Mouse (Mus musculus) neural tube, embryonic 15.5 days (tissue): Measurements from ENCODE around the gene Soat2. TPM values are rescaled to one million over a fixed set of nuclear protein-coding genes. Genes with fewer than 3 reads are reported as not detected.
"Not testable (repeated sequence)": the region's sequence is repeated elsewhere in the genome, so short reads cannot be mapped to it uniquely, and the experiment has no call there.

ENCODE experiments used
- ATAC-seq: fragments of 200-750 bp; cut with Nextera tagmentation; 2 replicates; pipeline ENCODE4 v1.8.0; 2017; ENCODE audit warnings: mild to moderate bottlenecking, moderate TSS enrichment, moderate library complexity; ENCODE audit not compliant: low FRiP score
- H3K27ac ChIP-seq: fragments of 300-500 bp; sonication (generic); replicated peaks from 2 replicates; pipeline ENCODE4 v1.5.1; 2015; ENCODE audit warnings: mild to moderate bottlenecking, inconsistent platforms
- H3K27me3 ChIP-seq: fragments of 300-500 bp; sonication (generic); replicated peaks from 2 replicates; pipeline ENCODE4 v1.6.1; 2015; ENCODE audit warnings: inconsistent platforms
- H3K36me3 ChIP-seq: fragments of 300-500 bp; sonication (generic); 2 replicates; pipeline ENCODE4 v1.6.1; 2015; ENCODE audit warnings: inconsistent platforms
- H3K4me1 ChIP-seq: fragments of 300-500 bp; sonication (generic); 2 replicates; pipeline ENCODE4 v1.6.1; 2015; ENCODE audit warnings: inconsistent platforms
- H3K4me2 ChIP-seq: fragments of 300-500 bp; sonication (generic); 2 replicates; pipeline ENCODE4 v1.6.1; 2015; ENCODE audit warnings: inconsistent platforms, mild to moderate bottlenecking, moderate library complexity
- H3K4me3 ChIP-seq: fragments of 300-500 bp; sonication (generic); replicated peaks from 2 replicates; pipeline ENCODE4 v1.5.1; 2015; ENCODE audit warnings: mild to moderate bottlenecking, inconsistent platforms
- H3K9ac ChIP-seq: fragments of 300-500 bp; sonication (generic); replicated peaks from 2 replicates; pipeline ENCODE4 v1.6.1; 2015; ENCODE audit warnings: mild to moderate bottlenecking, inconsistent platforms
- H3K9me3 ChIP-seq: fragments of 300-500 bp; sonication (generic); replicated peaks from 2 replicates; pipeline ENCODE4 v1.6.1; 2016; ENCODE audit warnings: inconsistent platforms
- WGBS: fragments of 180-500 bp; shearing (Covaris S2); methylation state at CpG from one replicate; pipeline ENCODE4 v1.1.7; 2015; ENCODE audit warnings: mixed read lengths; 5-methylcytosine and 5-hydroxymethylcytosine counted together
- polyA plus RNA-seq: library from polyadenylated mRNA; unstranded; fragments of >200 nt; fragmentation: Nextera tagmentation; extraction: Ambion mirVana; gene quantifications from 2 replicates; pipeline ENCODE4 v1.2.1, GENCODE M21; 2015

Soat2 gene
- polyA plus RNA-seq, 1 experiment from 2014 or later: 0.06 TPM

GRCm38 (mm10) chr15:102141120-102141519 lies 9.2 kb upstream of the Soat2 start:
- H3K4me1 ChIP-seq: peaks cover 19% of the 10 kb centered on the region
- H3K27ac ChIP-seq: no peak overlapping the region
- H3K9me3 ChIP-seq: no peaks in the 10 kb centered on the region
- H3K27me3 ChIP-seq: peaks cover 44% of the 10 kb centered on the region
- no peaks in the 10 kb centered on the region for H3K36me3 ChIP-seq
- no peak overlapping the region for H3K4me3 ChIP-seq
- ATAC-seq: no peak
- H3K9ac ChIP-seq: no peak overlapping the region
- 89% methylated on average over 5 of the region's 5 CpGs for WGBS
- H3K4me2 ChIP-seq: no peak overlapping the region

GRCm38 (mm10) chr15:102142914-102143912 lies 7.1 kb upstream of the Soat2 start:
- Histone ChIP-seq H3K27me3 (peaks cover 45% of the 10 kb centered on the region), H3K9ac (no peak overlapping the region), H3K4me2 (no peak overlapping the region), H3K36me3 (no peaks in the 10 kb centered on the region), H3K4me1 (peaks cover 9% of the 10 kb centered on the region; the same call in 1 of the 2 replicates), H3K27ac (no peak overlapping the region), H3K9me3 (no peaks in the 10 kb centered on the region), H3K4me3 (no peak overlapping the region)
- 56% methylated on average over 23 of the region's 23 CpGs for WGBS
- no peak for ATAC-seq

GRCm38 (mm10) chr15:102144274-102144711 lies 6.0 kb upstream of the Soat2 start, which contains the start of gene Igfbp6:
Gene Igfbp6 (plus strand): TSS chr15:102144362.
- Histone ChIP-seq H3K27ac (no peak within 1 kb of the TSS), H3K36me3 (no peaks in the 10 kb centered on the region), H3K4me3 (no peak within 1 kb of the TSS), H3K9ac (no peak within 1 kb of the TSS), H3K27me3 (peaks cover 45% of the 10 kb centered on the region), H3K4me2 (peak within 1 kb of the TSS; percentile 28; the same call in 1 of the 2 replicates), H3K4me1 (peaks cover 9% of the 10 kb centered on the region; the same call in 1 of the 2 replicates), H3K9me3 (no peaks in the 10 kb centered on the region)
- 5% methylated on average over 22 of the region's 22 CpGs for WGBS
- no peak for ATAC-seq

GRCm38 (mm10) chr15:102144726-102145125 lies 5.6 kb upstream of the Soat2 start:
- WGBS: 17% methylated on average over 19 of the region's 19 CpGs
- no peaks in the 10 kb centered on the region for H3K9me3 ChIP-seq

GRCm38 (mm10) chr15:102145330-102145729 lies 5.0 kb upstream of the Soat2 start:
- 90% methylated on average over 10 of the region's 10 CpGs for WGBS
- H3K4me1 ChIP-seq: peaks cover 9% of the 10 kb centered on the region; the same call in 1 of the 2 replicates
- no peak overlapping the region for H3K4me2 ChIP-seq
- peaks cover 45% of the 10 kb centered on the region for H3K27me3 ChIP-seq
- ATAC-seq: no peak
- no peaks in the 10 kb centered on the region for H3K36me3 ChIP-seq
- H3K27ac ChIP-seq: no peak overlapping the region
- no peak overlapping the region for H3K9ac ChIP-seq
- no peaks in the 10 kb centered on the region for H3K9me3 ChIP-seq
- H3K4me3 ChIP-seq: no peak overlapping the region

More at GRCm38 (mm10) chr15:102144726-102145125, 5.6 kb upstream of the Soat2 start:
- no peaks in the 10 kb centered on the region for H3K36me3 ChIP-seq
- peaks cover 9% of the 10 kb centered on the region; the same call in 1 of the 2 replicates for H3K4me1 ChIP-seq
- H3K9ac ChIP-seq: no peak overlapping the region
- no peak for ATAC-seq
- no peak overlapping the region for H3K27ac ChIP-seq
- H3K4me3 ChIP-seq: no peak overlapping the region
- H3K4me2 ChIP-seq: peak overlapping the region; percentile 28; the same call in 1 of the 2 replicates
- peaks cover 45% of the 10 kb centered on the region for H3K27me3 ChIP-seq

- no peaks in the 10 kb centered on the region for H3K9me3 ChIP-seq
- no peak overlapping the region for H3K4me2 ChIP-seq
- H3K4me1 ChIP-seq: peaks cover 9% of the 10 kb centered on the region; the same call in 1 of the 2 replicates
- 89% methylated on average over 5 of the region's 5 CpGs for WGBS
- no peak overlapping the region for H3K27ac ChIP-seq
- H3K27me3 ChIP-seq: peaks cover 45% of the 10 kb centered on the region
- no peak overlapping the region for H3K9ac ChIP-seq
- no peak for ATAC-seq
- no peaks in the 10 kb centered on the region for H3K36me3 ChIP-seq
- no peak overlapping the region for H3K4me3 ChIP-seq
These were observed 4.2 kb upstream of the Soat2 start for GRCm38 (mm10) chr15:102146089-102146488.

- no peak overlapping the region for H3K4me3 ChIP-seq
- H3K27me3 ChIP-seq: peaks cover 39% of the 10 kb centered on the region
- no peaks in the 10 kb centered on the region for H3K36me3 ChIP-seq
- ATAC-seq: no peak
- 3% methylated on average over 1 of the region's 1 CpGs for WGBS
- no peak overlapping the region for H3K27ac ChIP-seq
- H3K4me1 ChIP-seq: peaks cover 9% of the 10 kb centered on the region; the same call in 1 of the 2 replicates
- H3K4me2 ChIP-seq: no peak overlapping the region
- no peak overlapping the region for H3K9ac ChIP-seq
- H3K9me3 ChIP-seq: no peaks in the 10 kb centered on the region
These were observed 3.4 kb upstream of the Soat2 start for GRCm38 (mm10) chr15:102146882-102147281.

GRCm38 (mm10) chr15:102147674-102148402 lies 2.5 kb upstream of the Soat2 start:
- Histone ChIP-seq H3K36me3 (no peaks in the 10 kb centered on the region), H3K4me1 (peaks cover 10% of the 10 kb centered on the region; the same call in 1 of the 2 replicates), H3K4me3 (no peak overlapping the region), H3K27ac (no peak overlapping the region), H3K4me2 (no peak overlapping the region), H3K9me3 (no peaks in the 10 kb centered on the region), H3K9ac (no peak overlapping the region), H3K27me3 (peaks cover 31% of the 10 kb centered on the region)
- 69% methylated on average over 16 of the region's 16 CpGs for WGBS
- no peak for ATAC-seq

- H3K9me3 ChIP-seq: no peaks in the 10 kb centered on the region
- 87% methylated on average over 4 of the region's 4 CpGs for WGBS
- H3K4me2 ChIP-seq: no peak overlapping the region
- no peak overlapping the region for H3K4me3 ChIP-seq
- H3K36me3 ChIP-seq: no peaks in the 10 kb centered on the region
- H3K4me1 ChIP-seq: peaks cover 6% of the 10 kb centered on the region; the same call in 1 of the 2 replicates
- no peak for ATAC-seq
- no peak overlapping the region for H3K9ac ChIP-seq
- no peak overlapping the region for H3K27ac ChIP-seq
- peaks cover 17% of the 10 kb centered on the region for H3K27me3 ChIP-seq
These were observed 765 bp upstream of the Soat2 start for GRCm38 (mm10) chr15:102149561-102149960.

- no peaks in the 10 kb centered on the region for H3K9me3 ChIP-seq
- H3K27ac ChIP-seq: no peak overlapping the region
- WGBS: 21% methylated on average over 4 of the region's 4 CpGs
- no peaks in the 10 kb centered on the region for H3K27me3 ChIP-seq
- H3K9ac ChIP-seq: no peak overlapping the region
- H3K4me3 ChIP-seq: no peak overlapping the region
- no peak for ATAC-seq
- peaks cover 8% of the 10 kb centered on the region; the same call in 1 of the 2 replicates for H3K4me1 ChIP-seq
- no peak overlapping the region for H3K4me2 ChIP-seq
- no peaks in the 10 kb centered on the region for H3K36me3 ChIP-seq
These were observed 2.3 kb downstream of the Soat2 start for GRCm38 (mm10) chr15:102152646-102153045.

- not testable (repeated sequence) for H3K9ac ChIP-seq, H3K27me3 ChIP-seq, H3K36me3 ChIP-seq, ATAC-seq, H3K4me1 ChIP-seq, H3K4me2 ChIP-seq, H3K9me3 ChIP-seq, H3K27ac ChIP-seq, H3K4me3 ChIP-seq
- 93% methylated on average over 6 of the region's 6 CpGs for WGBS
These were observed 4.7 kb downstream of the Soat2 start for GRCm38 (mm10) chr15:102155006-102155405.
